Mouse (Mus musculus): ENCODE measurements around the gene Tnnt2. TPM values are rescaled to one million over a fixed set of nuclear protein-coding genes. Genes with fewer than 3 reads are reported as not detected.

The Tnnt2 gene
- polyA plus RNA-seq, 1 experiment = 5.4 TPM

- Histone ChIP-seq H3K4me1 (ENCODE audit: control insufficient read depth, insufficient read depth, low read length) (no peaks in the 10 kb centered on the region), H3K27ac (ENCODE audit: insufficient read depth, low read length) (no peak overlapping the region), H3K4me3 (ENCODE audit: insufficient read depth, low read length) (no peak overlapping the region)
- no peak for TF ChIP-seq POLR2A (IDR thresholded peaks at IDR 0.05; ENCODE audit: low read depth, low read length)
- no peak for TF ChIP-seq CTCF (IDR thresholded peaks at IDR 0.05; ENCODE audit: borderline replicate concordance, insufficient read depth, low read length)
These were observed 37.0 kb upstream of the Tnnt2 start for GRCm38 (mm10) chr1:135799109-135799627.

- H3K27ac ChIP-seq (ENCODE audit: insufficient read depth, low read length) = no peak overlapping the region
- H3K4me1 ChIP-seq (ENCODE audit: control insufficient read depth, insufficient read depth, low read length) = no peaks in the 10 kb centered on the region
- no peak overlapping the region for H3K4me3 ChIP-seq (ENCODE audit: insufficient read depth, low read length)
- TF ChIP-seq CTCF (IDR thresholded peaks at IDR 0.05; ENCODE audit: borderline replicate concordance, insufficient read depth, low read length) (no peak), POLR2A (IDR thresholded peaks at IDR 0.05; ENCODE audit: low read depth, low read length) (no peak)
These were observed 35.8 kb upstream of the Tnnt2 start for GRCm38 (mm10) chr1:135800192-135800950.

GRCm38 (mm10) chr1:135807546-135807945, 28.6 kb upstream of the Tnnt2 start:
- no peak for TF ChIP-seq CTCF (IDR thresholded peaks at IDR 0.05; ENCODE audit: borderline replicate concordance, insufficient read depth, low read length)
- TF ChIP-seq POLR2A (IDR thresholded peaks at IDR 0.05; ENCODE audit: low read depth, low read length) = no peak
- no peak overlapping the region for H3K27ac ChIP-seq (ENCODE audit: insufficient read depth, low read length)
- no peaks in the 10 kb centered on the region for H3K4me1 ChIP-seq (ENCODE audit: control insufficient read depth, insufficient read depth, low read length)
- no peak overlapping the region for H3K4me3 ChIP-seq (ENCODE audit: insufficient read depth, low read length)

GRCm38 (mm10) chr1:135810180-135810579, 26.0 kb upstream of the Tnnt2 start:
- Histone ChIP-seq H3K4me3 (ENCODE audit: insufficient read depth, low read length) (no peak overlapping the region), H3K27ac (ENCODE audit: insufficient read depth, low read length) (no peak overlapping the region), H3K4me1 (ENCODE audit: control insufficient read depth, insufficient read depth, low read length) (no peaks in the 10 kb centered on the region)
- TF ChIP-seq CTCF (IDR thresholded peaks at IDR 0.05; ENCODE audit: borderline replicate concordance, insufficient read depth, low read length) (no peak), POLR2A (IDR thresholded peaks at IDR 0.05; ENCODE audit: low read depth, low read length) (no peak)

- Histone ChIP-seq H3K4me3 (ENCODE audit: insufficient read depth, low read length) (no peak overlapping the region), H3K27ac (ENCODE audit: insufficient read depth, low read length) (no peak overlapping the region), H3K4me1 (ENCODE audit: control insufficient read depth, insufficient read depth, low read length) (no peaks in the 10 kb centered on the region)
- TF ChIP-seq POLR2A (IDR thresholded peaks at IDR 0.05; ENCODE audit: low read depth, low read length) = no peak
- TF ChIP-seq CTCF (IDR thresholded peaks at IDR 0.05; ENCODE audit: borderline replicate concordance, insufficient read depth, low read length) = peak; percentile 82
These were observed 25.0 kb upstream of the Tnnt2 start for GRCm38 (mm10) chr1:135811016-135811646.

GRCm38 (mm10) chr1:135812205-135812604, 23.9 kb upstream of the Tnnt2 start:
- no peak for TF ChIP-seq POLR2A (IDR thresholded peaks at IDR 0.05; ENCODE audit: low read depth, low read length)
- no peak for TF ChIP-seq CTCF (IDR thresholded peaks at IDR 0.05; ENCODE audit: borderline replicate concordance, insufficient read depth, low read length)
- H3K4me3 ChIP-seq (ENCODE audit: insufficient read depth, low read length) = no peak overlapping the region
- no peaks in the 10 kb centered on the region for H3K4me1 ChIP-seq (ENCODE audit: control insufficient read depth, insufficient read depth, low read length)
- H3K27ac ChIP-seq (ENCODE audit: insufficient read depth, low read length) = no peak overlapping the region

GRCm38 (mm10) chr1:135812618-135813017, 23.5 kb upstream of the Tnnt2 start:
- Histone ChIP-seq H3K27ac (ENCODE audit: insufficient read depth, low read length) (no peak overlapping the region), H3K4me1 (ENCODE audit: control insufficient read depth, insufficient read depth, low read length) (no peaks in the 10 kb centered on the region), H3K4me3 (ENCODE audit: insufficient read depth, low read length) (no peak overlapping the region)
- TF ChIP-seq POLR2A (IDR thresholded peaks at IDR 0.05; ENCODE audit: low read depth, low read length) = no peak
- no peak for TF ChIP-seq CTCF (IDR thresholded peaks at IDR 0.05; ENCODE audit: borderline replicate concordance, insufficient read depth, low read length)

- H3K4me3 ChIP-seq (ENCODE audit: insufficient read depth, low read length) = no peak overlapping the region
- TF ChIP-seq CTCF (IDR thresholded peaks at IDR 0.05; ENCODE audit: borderline replicate concordance, insufficient read depth, low read length) (no peak), POLR2A (IDR thresholded peaks at IDR 0.05; ENCODE audit: low read depth, low read length) (no peak)
- H3K4me1 ChIP-seq (ENCODE audit: control insufficient read depth, insufficient read depth, low read length) = no peaks in the 10 kb centered on the region
- H3K27ac ChIP-seq (ENCODE audit: insufficient read depth, low read length) = no peak overlapping the region
These were observed 23.1 kb upstream of the Tnnt2 start for GRCm38 (mm10) chr1:135813071-135813470.

- no peaks in the 10 kb centered on the region for H3K4me1 ChIP-seq (ENCODE audit: control insufficient read depth, insufficient read depth, low read length)
- no peak for TF ChIP-seq CTCF (IDR thresholded peaks at IDR 0.05; ENCODE audit: borderline replicate concordance, insufficient read depth, low read length)
- TF ChIP-seq POLR2A (IDR thresholded peaks at IDR 0.05; ENCODE audit: low read depth, low read length) = no peak
- no peak overlapping the region for H3K27ac ChIP-seq (ENCODE audit: insufficient read depth, low read length)
- H3K4me3 ChIP-seq (ENCODE audit: insufficient read depth, low read length) = no peak overlapping the region
These were observed 22.3 kb upstream of the Tnnt2 start for GRCm38 (mm10) chr1:135813687-135814395.
